Mouse (Mus musculus) cerebellum, postnatal 4 days (tissue): ENCODE data around the gene Fgfrl1.

Source experiments
- DNase-seq, 2 experiments: peaks; one replicate each; pipeline ENCODE4 v3.0.0; 2022; ENCODE audit warnings: low spot score in 2 of 2, mixed read lengths in 1 of 2

Fgfrl1 gene

DNA sequence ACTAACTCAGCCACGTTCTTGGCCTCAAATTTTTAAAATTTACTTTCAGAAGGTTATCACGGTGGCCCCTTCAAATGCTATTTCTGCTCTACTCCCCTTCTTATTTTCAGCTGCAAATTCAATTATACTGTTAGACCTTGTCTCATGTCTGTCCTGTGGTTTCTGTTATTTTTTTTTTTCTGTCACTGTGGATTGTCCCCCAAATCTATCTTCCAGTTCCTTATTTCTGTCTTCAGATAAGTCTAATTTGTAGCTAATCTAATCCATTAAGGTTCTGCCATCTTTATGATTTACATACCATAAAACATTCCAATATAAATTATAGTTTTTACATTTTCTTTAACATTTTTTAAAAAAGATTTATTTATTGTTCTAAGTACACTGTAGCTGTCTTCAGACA is 24.8 kb upstream of the Fgfrl1 start:
- DNase-seq: no peak

DNA sequence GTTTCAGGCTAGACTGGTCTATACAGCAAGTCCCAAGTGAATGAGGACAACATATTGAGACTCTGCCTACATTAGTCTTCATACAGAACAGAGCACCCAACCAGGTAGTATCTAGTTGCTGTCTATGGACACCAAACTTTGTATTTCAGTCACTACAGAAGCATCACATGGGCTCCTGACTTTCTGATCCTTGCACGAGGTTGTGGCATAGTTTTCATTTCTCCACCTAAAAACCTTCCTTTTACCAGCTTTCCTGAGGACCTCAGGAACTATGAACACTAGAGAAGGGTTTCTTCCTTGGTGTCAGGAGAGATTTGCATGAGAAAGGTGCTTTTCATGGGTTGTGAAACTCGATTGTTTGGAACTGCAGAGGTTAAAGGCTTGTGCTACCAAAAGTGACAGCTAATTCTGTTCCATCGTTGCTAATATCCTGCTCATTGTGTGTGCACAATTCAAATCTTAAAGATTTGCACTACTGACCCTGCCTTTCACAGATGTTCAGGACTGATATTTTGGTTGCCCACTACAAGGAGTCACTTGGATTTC is 23.7 kb upstream of the Fgfrl1 start:
- DNase-seq: no peak

DNA sequence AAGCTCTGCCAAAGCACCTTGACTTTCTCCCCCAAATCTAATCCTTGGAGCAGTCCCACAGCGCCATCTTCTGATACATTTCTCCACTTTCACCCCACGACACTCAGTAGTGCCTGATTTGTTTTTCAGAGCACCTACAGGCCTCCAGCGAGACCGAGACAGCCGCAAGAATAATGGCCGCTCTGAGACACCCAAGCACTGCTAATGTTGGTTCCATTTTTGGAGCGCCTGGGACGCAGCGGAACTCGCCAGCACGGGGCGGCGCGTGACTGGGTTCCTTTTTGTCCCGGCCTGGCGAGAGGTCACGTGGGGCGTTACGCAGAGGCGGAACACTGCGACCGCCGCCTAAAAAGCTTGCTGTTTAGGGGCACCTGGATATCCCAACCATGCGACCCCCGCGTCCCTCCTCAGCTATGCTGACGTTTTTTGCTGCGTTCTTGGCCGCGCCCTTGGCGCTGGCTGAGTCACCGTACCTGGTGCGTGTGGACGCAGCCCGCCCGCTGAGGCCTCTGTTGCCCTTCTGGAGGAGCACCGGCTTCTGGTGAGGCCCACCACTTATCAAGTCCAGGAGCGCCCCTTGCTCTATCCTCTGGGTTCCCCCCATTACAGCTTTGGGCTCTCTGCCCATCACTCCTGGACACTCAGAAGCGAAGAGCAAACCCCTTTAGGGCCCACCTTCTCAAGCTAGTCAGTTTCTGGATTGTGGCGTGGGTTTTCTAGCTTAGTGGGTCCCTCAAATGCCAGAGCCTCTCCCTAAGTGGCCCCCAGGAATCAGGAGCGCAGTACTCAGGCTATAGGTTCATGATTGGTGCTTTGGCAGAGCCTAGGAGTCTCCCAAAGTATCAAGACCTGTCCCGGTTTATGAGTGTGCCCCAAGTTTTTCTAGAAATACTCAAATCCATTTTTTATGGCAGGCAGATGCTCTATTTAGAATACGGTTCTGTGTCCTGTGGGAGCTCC is 22.9 kb upstream of the Fgfrl1 start, which contains the start of gene Dgkq:
Gene Dgkq (minus strand): TSS at position 696 of the 960 bp plus-strand sequence.
- DNase-seq: peak; percentile 58 to 75

DNA sequence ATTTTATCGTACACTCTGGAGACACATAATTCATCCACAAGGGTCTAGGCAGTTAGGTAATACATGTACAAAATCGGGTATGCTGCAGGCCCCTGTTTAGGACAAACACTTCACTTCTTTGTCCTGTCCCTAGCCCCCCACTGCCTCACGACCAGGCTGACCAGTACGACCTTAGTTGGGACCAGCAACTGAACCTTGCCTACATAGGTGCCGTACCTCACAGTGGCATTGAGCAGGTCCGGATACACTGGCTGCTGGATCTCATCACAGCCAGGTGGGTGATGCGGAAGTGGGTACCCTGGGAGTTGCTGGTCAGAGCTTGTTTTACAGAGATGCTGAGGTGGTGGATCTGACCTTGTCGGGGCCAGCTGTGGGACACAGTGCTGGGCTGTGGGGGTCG is 22.2 kb upstream of the Fgfrl1 start:
- DNase-seq: no peak

DNA sequence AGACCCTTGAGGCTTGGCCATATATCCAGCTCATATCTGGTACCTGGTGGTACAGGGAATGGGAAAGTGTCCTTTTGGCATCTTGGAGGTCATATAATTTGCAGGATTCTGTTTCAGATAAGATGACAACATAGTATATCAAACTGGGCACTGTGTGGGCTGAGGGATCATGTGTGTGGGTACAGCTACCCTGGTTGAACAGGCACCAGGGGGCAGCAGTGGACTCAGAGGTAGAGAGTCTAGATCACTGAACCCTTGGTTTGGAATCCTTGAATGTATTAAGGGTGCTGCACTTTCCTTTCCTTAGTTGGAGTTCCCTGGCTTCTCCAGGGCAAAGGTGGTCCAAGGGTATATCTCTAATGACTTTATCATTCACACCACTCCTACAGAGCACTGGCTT is 21.4 kb upstream of the Fgfrl1 start:
- DNase-seq: no peak

DNA sequence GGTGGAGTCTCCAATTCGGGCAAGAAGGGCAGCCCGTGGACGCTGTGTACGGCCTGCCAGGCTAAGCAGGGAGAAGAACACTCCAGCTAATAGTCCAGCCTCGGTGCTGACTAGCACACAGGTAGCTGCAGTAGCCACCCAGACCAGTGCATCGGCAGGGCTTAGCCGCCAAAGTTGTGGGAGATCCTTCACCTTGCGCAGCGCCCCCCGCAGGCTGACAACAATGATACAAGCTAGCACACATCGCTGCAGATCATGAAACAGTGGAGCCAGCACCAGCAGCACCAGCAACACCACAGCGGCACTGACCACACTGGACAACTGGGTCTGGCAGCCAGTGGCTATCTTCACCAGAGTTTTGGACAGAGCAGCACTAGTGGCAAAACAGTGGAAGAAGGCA is 20.4 kb upstream of the Fgfrl1 start:
- no peak for DNase-seq

DNA sequence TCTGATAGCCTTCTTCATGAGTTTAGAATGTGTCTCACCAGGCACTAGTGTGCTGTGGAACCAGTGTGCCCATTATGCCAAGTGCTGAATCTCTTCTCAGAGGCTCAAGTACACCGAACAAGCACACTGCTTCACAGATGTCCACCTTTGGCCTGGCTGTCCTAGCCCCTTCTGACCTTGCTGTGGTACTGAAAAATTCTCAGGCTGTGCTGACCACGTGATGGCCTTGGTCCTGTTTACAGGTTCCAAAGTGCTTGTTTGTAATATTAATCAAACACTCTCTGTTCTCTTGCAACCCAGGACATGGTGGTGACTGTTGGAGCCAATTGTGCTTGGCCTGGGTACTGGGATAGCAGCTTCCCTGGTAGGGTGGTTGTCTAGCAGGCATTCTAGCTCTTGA is 17.6 kb upstream of the Fgfrl1 start:
- DNase-seq: no peak

DNA sequence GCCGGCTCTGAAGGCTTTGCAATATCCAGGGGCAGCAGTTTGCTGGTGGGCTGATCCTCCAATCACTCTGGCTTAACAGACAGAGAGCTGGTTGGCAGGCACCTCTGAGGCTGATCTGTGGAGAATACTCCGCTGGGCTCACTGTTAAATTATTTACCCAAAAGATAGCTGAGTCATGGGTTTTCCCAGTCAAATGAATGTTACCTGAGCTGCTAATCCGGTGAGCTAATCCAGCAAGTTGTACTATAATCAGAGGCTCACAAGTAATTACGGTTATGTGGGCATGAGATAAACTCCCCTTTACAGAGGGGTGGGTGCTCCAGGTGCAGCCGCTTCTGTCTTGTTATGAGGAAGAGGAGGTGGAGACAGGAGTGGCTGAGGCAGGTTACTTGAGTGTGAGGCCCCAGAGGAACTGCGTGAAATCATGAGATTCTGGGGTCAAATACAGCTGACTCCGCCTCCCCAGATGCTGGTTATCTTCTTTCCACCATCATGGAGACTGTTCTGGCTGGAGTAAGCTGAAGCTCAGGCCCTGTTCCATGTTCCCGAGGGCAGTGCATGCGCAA is 16.8 kb upstream of the Fgfrl1 start, which contains the start of gene Slc26a1:
Gene Slc26a1 (minus strand): TSS at position 319 of the 566 bp plus-strand sequence.
- DNase-seq: no peak

DNA sequence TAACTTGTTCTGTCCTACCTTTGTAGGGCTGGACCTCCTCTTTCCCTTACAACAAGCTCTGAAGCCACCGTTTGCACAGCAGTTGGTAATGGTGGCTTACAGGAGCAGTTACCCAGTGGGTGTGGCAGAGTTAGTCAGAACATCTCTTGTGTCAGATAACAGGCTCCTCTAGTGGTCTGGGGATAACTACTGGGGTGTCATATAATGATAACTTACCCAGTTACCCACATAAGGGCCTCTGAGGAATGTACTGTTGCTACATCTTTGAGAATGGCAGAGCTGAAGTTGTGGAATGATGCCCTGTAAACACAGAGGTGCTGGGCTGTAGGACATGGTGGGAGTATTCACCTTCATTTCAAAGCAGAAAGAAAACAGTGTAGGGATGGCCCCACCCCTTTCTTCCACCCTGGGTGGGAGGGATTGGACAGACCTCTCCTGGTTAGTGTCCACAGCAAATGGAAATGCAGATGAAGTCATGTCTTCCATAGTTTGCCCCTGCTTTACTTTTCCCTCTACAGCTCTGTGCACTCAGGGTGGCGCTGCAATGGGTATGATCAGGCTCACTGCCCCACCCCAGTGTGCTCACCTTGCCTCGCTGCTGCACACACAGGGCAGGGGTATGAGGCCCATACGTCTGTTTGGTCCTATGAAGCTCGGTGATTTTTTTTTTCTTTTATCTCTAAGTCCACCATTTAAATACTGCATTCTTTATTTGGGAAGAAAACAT is 15.2 kb upstream of the Fgfrl1 start:
- no peak for DNase-seq

DNA sequence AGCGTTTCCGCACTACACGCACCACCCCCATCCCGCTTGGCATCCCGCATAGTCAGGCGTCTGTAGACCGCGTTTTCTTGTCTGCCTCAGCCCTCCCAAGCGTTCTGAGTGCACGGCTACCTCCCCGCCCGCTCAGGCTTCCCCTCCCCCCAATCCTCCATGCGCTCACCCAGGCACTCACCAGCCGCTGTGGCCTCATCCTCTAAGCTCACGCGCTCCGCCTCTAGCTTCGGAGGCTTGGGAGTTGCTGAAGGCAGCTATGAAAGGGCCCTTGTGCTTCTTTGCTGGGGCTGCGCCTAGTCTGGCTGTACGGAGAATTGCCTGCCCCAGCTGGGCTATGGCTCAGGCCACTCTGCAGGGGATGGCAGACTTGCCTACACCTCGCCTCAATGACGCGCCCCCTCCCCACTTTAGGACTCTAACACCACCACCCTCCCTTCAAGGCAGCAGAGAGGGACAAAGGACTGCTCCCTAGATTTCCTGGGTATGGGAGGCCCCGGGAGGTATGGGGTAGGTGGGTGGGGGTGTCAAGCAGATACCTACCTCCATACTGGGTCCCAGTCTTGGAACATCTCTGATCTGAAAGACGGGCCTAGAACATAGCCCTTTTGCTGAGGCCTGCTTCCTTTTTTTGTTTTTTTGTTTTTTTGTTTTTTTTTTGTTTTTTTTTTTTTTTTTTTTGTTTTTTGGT is 14.4 kb upstream of the Fgfrl1 start:
- peak; percentile 50 to 72 for DNase-seq

DNA sequence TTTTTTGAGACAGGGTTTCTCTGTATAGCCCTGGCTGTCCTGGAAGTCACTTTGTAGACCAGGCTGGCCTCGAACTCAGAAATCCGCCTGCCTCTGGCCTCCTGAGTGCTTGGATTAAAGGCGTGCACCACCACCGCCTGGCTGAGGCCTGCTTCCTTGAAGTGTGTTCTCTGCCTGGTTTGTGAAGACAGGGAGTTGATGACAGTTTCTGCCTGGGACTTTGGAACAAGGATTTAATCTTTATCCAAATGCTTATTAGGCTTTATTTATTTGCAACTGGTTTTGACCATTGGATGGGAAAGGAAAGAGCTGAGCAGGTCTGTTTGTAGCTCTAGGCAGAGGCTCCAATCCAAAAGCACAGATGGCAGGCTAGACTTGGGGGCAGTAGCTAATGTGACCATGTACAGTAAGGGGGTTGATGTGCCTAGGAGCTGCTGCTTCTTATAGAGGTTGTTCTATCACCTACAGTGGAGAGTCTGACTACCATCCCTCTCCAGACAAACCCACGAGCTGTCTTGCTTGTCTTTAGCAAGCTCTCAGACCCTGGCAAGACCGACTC is 13.8 kb upstream of the Fgfrl1 start:
- DNase-seq: no peak

DNA sequence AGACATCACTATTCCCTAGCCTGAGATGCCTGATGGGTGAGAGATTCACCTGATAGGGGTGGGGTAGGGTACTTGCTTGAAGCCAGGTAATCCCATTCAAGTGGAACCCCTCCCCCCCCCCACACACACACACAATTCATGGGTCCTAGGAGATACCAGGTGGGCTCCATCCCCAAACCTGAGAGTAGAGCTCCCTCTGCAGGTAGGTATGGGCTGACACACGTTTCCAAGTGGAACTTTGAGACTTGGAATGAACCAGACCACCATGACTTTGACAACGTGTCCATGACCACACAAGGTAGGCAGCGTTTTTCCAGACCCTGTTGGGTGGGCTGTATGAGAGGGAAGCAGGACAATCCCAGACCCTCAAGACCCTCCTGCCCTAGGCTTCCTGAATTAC is 12.3 kb upstream of the Fgfrl1 start:
- no peak for DNase-seq

DNA sequence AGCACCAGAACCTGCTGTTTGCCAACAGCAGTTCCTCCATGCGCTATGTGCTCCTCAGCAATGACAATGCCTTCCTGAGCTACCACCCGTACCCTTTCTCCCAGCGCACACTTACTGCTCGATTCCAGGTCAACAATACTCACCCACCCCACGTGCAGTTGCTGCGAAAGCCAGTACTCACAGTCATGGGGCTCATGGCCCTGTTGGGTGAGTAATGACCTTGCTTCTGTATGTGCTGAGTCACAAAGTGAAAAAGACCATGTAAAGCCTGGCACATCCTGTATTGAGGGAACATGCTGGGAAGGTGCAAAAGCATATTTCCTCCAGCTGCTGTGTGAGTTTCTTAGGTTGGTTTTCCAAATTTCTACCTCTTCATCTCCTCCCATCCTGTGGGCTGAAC is 11.3 kb upstream of the Fgfrl1 start:
- DNase-seq: no peak

DNA sequence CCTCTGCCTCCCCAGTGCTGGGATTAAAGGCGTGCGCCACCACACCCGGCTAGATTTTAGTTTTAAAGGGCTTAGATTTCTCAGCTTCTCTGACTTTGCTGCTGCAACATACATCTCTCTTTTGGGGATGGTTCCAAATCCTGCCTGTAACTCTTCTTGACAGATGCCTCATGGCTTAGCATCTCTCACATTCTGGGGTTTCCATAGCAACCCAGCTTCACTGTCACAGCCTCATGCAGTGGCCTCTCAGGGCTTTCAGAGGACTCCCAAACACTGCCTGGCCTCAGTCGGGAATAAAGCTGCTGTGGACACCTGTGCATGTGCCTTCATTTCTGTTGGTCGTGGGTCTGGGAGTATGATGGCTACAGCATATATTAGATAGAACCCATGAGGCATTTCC is 3.1 kb upstream of the Fgfrl1 start:
- DNase-seq: no peak

DNA sequence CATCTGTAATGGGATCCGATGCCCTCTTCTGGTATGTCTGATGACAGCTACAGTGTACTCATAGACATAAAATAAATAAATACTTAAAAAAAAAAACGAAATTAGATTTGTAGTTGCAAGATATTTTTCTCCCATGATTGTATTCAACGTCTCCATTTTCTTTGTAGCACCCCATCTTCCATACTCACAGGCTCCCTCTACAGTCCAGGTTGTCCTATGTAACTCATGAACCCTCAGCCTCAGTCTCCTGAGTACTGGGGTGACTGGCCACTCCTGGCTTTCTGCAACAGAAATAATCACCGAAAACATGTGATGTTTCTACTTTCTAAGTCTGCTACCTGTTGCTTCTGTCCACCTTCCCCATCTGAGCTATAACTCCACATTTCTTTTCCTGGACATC is 1.0 kb upstream of the Fgfrl1 start:
- DNase-seq: no peak

DNA sequence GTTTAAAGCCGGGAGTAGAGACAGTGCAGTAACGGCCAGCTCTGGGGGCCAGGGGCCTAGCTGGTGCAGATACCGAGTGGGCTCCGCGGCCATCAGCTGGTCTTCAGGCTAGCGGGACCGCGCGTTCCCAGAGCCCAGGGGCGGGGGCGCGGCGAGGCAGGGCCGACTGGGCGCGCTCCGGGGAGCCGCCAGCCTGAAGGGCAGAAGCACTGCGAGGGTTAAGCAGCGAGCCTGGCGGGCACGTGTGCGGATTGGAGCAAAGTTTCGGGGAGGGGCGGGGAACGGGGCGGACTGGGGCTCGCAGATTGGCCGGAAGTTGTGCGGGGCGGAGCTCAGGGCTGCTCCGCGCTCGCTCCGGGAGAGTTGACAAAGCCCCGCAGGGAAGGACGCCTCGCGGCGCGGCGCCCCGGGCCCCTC is 1.7 kb downstream of the Fgfrl1 start:
- peak; percentile 53 to 72 for DNase-seq

DNA sequence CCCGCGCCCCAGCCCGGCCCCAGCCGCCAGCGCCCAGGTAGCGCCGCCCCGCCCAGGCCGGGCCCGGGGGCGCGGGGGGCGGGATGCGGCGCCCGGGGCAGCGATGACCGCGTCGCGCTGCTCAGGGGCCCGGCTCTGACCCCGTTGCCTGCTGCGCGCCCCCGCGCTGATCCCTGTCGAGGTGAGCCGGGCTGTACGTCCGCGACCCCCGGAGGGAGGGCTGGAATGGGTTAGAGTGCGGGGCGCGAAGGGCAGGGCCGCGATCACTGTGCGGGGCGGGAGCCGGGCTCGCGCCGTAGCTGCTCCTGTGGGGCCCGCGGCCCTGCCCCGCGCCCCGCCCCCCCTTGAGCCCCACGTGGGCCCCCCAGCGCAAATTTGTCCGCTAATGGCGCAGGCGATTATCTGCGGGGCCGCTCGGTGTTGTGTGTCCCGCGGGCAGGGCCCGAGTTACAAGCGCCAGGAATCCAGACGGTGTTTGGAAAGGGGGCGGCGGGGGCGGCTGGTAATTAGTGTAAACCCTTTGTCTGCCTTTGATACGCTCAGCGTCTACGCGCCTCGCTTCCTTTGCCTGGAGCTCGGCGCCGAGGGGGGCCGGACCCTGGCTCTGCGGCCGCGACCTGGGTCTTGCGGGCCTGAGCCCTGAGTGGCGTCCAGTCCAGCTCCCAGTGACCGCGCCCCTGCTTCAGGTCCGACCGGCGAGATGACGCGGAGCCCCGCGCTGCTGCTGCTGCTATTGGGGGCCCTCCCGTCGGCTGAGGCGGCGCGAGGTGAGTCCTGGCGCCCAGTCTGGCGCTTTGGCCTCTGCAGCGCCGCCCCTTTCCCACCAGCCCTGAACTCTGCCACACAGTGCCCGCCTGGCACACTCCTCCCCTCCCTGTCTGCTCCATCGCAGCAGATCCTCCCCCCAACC is 2.4 kb downstream of the Fgfrl1 start:
- DNase-seq: peak in 1 of 2 experiments; percentile 18

DNA sequence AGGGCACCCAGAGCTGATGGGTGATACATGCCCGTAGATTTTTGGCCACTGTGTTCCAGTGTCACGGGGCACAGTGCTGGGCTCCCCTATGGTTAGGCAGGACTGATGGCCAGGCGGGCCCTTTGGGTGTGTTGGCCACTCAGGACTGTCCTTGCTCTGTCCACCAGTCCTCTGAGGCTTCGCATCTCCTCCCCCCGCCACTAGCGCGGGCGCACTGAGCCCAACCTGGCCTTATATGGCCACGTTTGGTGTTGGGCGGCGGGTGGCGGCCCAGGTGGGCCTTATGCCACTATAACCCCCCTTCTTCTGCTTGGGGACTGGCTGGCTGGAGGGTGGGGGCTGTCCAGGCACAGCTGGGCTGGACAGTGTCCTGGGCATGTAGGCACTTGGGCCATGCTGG is 3.7 kb downstream of the Fgfrl1 start:
- no peak for DNase-seq

DNA sequence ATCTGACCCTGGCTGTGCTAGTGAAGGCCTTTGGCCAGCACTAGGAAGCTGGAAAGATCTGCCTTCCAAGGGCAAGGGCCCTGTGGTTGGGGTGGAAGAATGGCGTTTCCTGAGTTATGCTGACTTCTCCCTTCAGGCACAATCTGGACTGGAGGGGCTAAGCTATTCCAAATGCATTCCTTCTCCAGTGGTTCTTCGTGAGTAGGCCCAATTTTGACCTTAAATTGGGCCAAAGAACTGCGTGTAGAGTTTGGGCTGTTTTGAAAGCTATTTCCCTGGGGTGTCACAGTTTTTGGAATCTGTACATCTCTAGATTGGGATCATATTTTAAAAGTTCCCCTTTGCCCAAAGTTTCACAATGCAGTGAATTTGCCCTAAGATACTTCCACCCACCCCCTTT is 4.4 kb downstream of the Fgfrl1 start:
- DNase-seq: no peak

DNA sequence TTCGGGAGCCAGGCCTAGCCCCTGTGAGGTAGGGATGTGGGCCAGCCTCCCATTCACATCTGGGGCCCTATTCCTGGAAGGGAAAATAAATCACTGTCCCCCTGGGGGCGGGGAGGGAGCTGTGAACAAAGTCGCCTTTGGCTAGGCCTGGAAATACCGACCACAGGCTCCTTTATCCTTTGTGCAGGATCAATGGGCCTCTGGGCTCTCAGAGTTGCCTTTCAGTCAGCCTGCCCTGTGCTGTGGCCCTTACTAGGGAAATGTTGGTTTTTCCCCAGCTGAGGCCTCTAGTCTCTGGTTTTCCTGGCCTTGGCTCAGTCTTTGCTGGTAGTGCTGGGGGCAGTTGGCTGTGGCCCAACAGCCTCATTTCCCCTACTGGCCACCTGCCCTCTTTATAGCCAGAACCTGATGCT is 5.2 kb downstream of the Fgfrl1 start:
- DNase-seq: peak; percentile 41
